Mouse (Mus musculus) forebrain, embryonic 16.5 days (tissue): ENCODE results near the gene Fadd. TPM values are rescaled to one million over a fixed set of nuclear protein-coding genes. Genes with fewer than 3 reads are reported as not detected.

Experiments used
- polyA plus RNA-seq: library from polyadenylated mRNA; unstranded; fragments of >200 nt; fragmentation: Nextera tagmentation; extraction: Ambion mirVana; gene quantifications from 2 replicates; pipeline ENCODE4 v1.2.1, GENCODE M21; 2015

Fadd gene
- polyA plus RNA-seq, 1 experiment from 2014 or later, result 5.8 TPM

Other genes with a start within 250 kb of the Fadd start
- gene Cttn, start 111.5 kb downstream of the Fadd start, polyA plus RNA-seq, result 181 and 189 TPM in 2 replicates
- 30.4 and 34.6 TPM in 2 replicates for gene Ppfia1, start 28.7 kb downstream of the Fadd start, polyA plus RNA-seq
- 8.0 and 9.4 TPM in 2 replicates for gene Ano1, start 169.5 kb upstream of the Fadd start, polyA plus RNA-seq